7 mouse cellular contexts compared by ENCODE assay signal in genomic region chr6:11925496-11926041, GRCm38 (mm10). TPM values are rescaled to one million over a fixed set of nuclear protein-coding genes. Genes with fewer than 3 reads are reported as not detected.
DNase-seq lines count a peak whose midpoint lies in the region; ATAC-seq lines count a peak whose summit lies in the region.

No protein-coding gene starts in this region.

- peak overlapping the region; percentile 91 for H3K4me3 ChIP-seq in embryonic facial prominence, embryonic 10.5 days
- peak overlapping the region; percentile 82 for H3K4me3 ChIP-seq in limb, embryonic 11.5 days (ENCODE audit: low read depth, low read length)
- peak overlapping the region; percentile 79 for H3K4me3 ChIP-seq in midbrain, embryonic 14.5 days (replicated peaks; ENCODE audit: low read depth, low read length)

- peak; percentile 94 for DNase-seq in adrenal gland, postnatal 14 days
- peak; percentile 91 for DNase-seq in embryonic facial prominence, embryonic 10.5 days (ENCODE audit: low spot score)
- DNase-seq in heart, adult 11 months = peak; percentile 99
- DNase-seq in kidney, adult 18-20 months = peak; percentile 86
- DNase-seq in limb, embryonic 11.5 days (ENCODE audit: low spot score) = peak; percentile 89
- peak; percentile 96 for DNase-seq in midbrain, embryonic 14.5 days
- DNase-seq in spleen, postnatal 10 days (ENCODE audit: low spot score in 2 of 2) = peak; percentile 75 to 90

- peaks cover 29% of the 10 kb centered on the region for H3K36me3 ChIP-seq in embryonic facial prominence, embryonic 10.5 days (replicated peaks)
- peaks cover 3% of the 10 kb centered on the region; the same call in 1 of the 2 replicates for H3K36me3 ChIP-seq in limb, embryonic 11.5 days (ENCODE audit: control insufficient read depth, insufficient read depth, low read length)
- peaks cover 12% of the 10 kb centered on the region for H3K36me3 ChIP-seq in midbrain, embryonic 14.5 days (ENCODE audit: control insufficient read depth, insufficient read depth, low read length)

- ATAC-seq in limb, embryonic 11.5 days (ENCODE audit: insufficient number of reproducible peaks, low FRiP score, low TSS enrichment, low read depth) = peak; percentile 96
- peak; percentile 96 for ATAC-seq in midbrain, embryonic 14.5 days (ENCODE audit: low FRiP score, low TSS enrichment)

- peak overlapping the region; percentile 43 for H3K4me2 ChIP-seq in limb, embryonic 11.5 days (ENCODE audit: low read depth, severe bottlenecking)
- peak overlapping the region; percentile 74 for H3K4me2 ChIP-seq in midbrain, embryonic 14.5 days (ENCODE audit: low read length)

- under 1% methylated on average over 20 of the region's 20 CpGs for WGBS in embryonic facial prominence, embryonic 10.5 days
- WGBS in limb, embryonic 11.5 days = under 1% methylated on average over 20 of the region's 20 CpGs
- under 1% methylated on average over 20 of the region's 20 CpGs for WGBS in midbrain, embryonic 14.5 days

- H3K27me3 ChIP-seq in embryonic facial prominence, embryonic 10.5 days (replicated peaks; ENCODE audit: low read depth, poor library complexity, severe bottlenecking) = no peaks in the 10 kb centered on the region
- H3K27me3 ChIP-seq in limb, embryonic 11.5 days (ENCODE audit: control insufficient read depth, insufficient read depth, low read length) = no peaks in the 10 kb centered on the region
- no peaks in the 10 kb centered on the region for H3K27me3 ChIP-seq in midbrain, embryonic 14.5 days (ENCODE audit: control insufficient read depth, insufficient read depth, low read length)

- no peaks in the 10 kb centered on the region; the same call in 1 of the 2 replicates for H3K9me3 ChIP-seq in embryonic facial prominence, embryonic 10.5 days
- H3K9me3 ChIP-seq in limb, embryonic 11.5 days (ENCODE audit: control insufficient read depth, low read length) = no peaks in the 10 kb centered on the region
- H3K9me3 ChIP-seq in midbrain, embryonic 14.5 days (ENCODE audit: control insufficient read depth, low read length) = no peaks in the 10 kb centered on the region

- H3K4me1 ChIP-seq in embryonic facial prominence, embryonic 10.5 days = peaks cover 12% of the 10 kb centered on the region
- no peaks in the 10 kb centered on the region for H3K4me1 ChIP-seq in limb, embryonic 11.5 days (ENCODE audit: control insufficient read depth, insufficient read depth, low read length)
- peaks cover 24% of the 10 kb centered on the region for H3K4me1 ChIP-seq in midbrain, embryonic 14.5 days (ENCODE audit: control insufficient read depth, insufficient read depth, low read length)

- peak overlapping the region; percentile 99 for H3K27ac ChIP-seq in embryonic facial prominence, embryonic 10.5 days (replicated peaks)
- peak overlapping the region; percentile 98 for H3K27ac ChIP-seq in limb, embryonic 11.5 days (replicated peaks; ENCODE audit: low read depth, low read length)
- H3K27ac ChIP-seq in midbrain, embryonic 14.5 days (replicated peaks; ENCODE audit: low read depth, low read length) = peak overlapping the region; percentile 99

- H3K9ac ChIP-seq in limb, embryonic 11.5 days (ENCODE audit: low read length) = peak overlapping the region; percentile 97
- peak overlapping the region; percentile 99 for H3K9ac ChIP-seq in midbrain, embryonic 14.5 days (replicated peaks; ENCODE audit: low read length)

RNA-seq across cellular contexts. Expression of gene Phf14, which starts 18.0 kb away (rescaled TPM):
- 38.2 and 46.2 TPM in 2 replicates for total RNA-seq in adrenal gland, postnatal 14 days (2021)
- 66.0 and 79.0 TPM in 2 replicates for polyA plus RNA-seq in embryonic facial prominence, embryonic 10.5 days (2016; fragmentation: Nextera tagmentation; extraction: Ambion mirVana)
- polyA plus RNA-seq in limb, embryonic 11.5 days (2014; fragmentation: Nextera tagmentation; extraction: Ambion mirVana) = 97.0 and 98.6 TPM in 2 replicates
- 124 and 133 TPM in 2 replicates for polyA plus RNA-seq in midbrain, embryonic 14.5 days (2014; fragmentation: Nextera tagmentation; extraction: Ambion mirVana)

RNA-seq across cellular contexts. Expression of gene Ndufa4, which starts 18.3 kb away (rescaled TPM):
- 1,676 and 1,781 TPM in 2 replicates for total RNA-seq in adrenal gland, postnatal 14 days (2021)
- polyA plus RNA-seq in embryonic facial prominence, embryonic 10.5 days (2016; fragmentation: Nextera tagmentation; extraction: Ambion mirVana) = 832 and 844 TPM in 2 replicates
- polyA plus RNA-seq in limb, embryonic 11.5 days (2014; fragmentation: Nextera tagmentation; extraction: Ambion mirVana) = 866 and 885 TPM in 2 replicates
- polyA plus RNA-seq in midbrain, embryonic 14.5 days (2014; fragmentation: Nextera tagmentation; extraction: Ambion mirVana) = 1,018 and 1,295 TPM in 2 replicates

Comparison
In these comparisons a context has a peak if more than half of its experiments do, and no peak if none do; other contexts are left out.
1. Peak in every context shown above with its lines: DNase-seq, ATAC-seq, H3K4me3 ChIP-seq and H3K27ac ChIP-seq.